Mouse (Mus musculus) liver, embryonic 13.5 days (tissue): ENCODE measurements at regions not wholly inside any gene's neighbourhood (a gene's known extent, or its start where the extent isn't known, plus 50 kb on each side); places are given as distances from the start of the nearest gene placed in this dataset.

Experiments
- ATAC-seq: fragments of 200-750 bp; cut with Nextera tagmentation; 2 replicates; pipeline ENCODE4 v1.8.0; 2017; ENCODE audit warnings: low read depth, mild to moderate bottlenecking, moderate number of reproducible peaks, moderate library complexity
- DNase-seq: peaks from one replicate; pipeline ENCODE4 v3.0.0; 2022
- H3K27ac ChIP-seq: fragments of 300-500 bp; sonication (generic); 2 replicates; pipeline ENCODE4 v1.5.1; 2015; ENCODE audit warnings: moderate library complexity, mild to moderate bottlenecking, inconsistent platforms
- H3K27me3 ChIP-seq: fragments of 300-500 bp; sonication (generic); 2 replicates; pipeline ENCODE4 v1.6.1; 2015; ENCODE audit warnings: mild to moderate bottlenecking, inconsistent platforms
- H3K36me3 ChIP-seq: fragments of 300-500 bp; sonication (generic); 2 replicates; pipeline ENCODE4 v1.6.1; 2015; ENCODE audit warnings: mild to moderate bottlenecking, inconsistent platforms
- H3K4me1 ChIP-seq: fragments of 300-500 bp; sonication (generic); replicated peaks from 2 replicates; pipeline ENCODE4 v1.6.1; 2015; ENCODE audit warnings: inconsistent platforms
- H3K4me2 ChIP-seq: fragments of 300-500 bp; sonication (generic); 2 replicates; pipeline ENCODE4 v1.6.1; 2015; ENCODE audit warnings: inconsistent platforms, mild to moderate bottlenecking, moderate library complexity
- H3K4me3 ChIP-seq: fragments of 300-500 bp; sonication (generic); replicated peaks from 2 replicates; pipeline ENCODE4 v1.5.1; 2015; ENCODE audit warnings: mild to moderate bottlenecking, inconsistent platforms
- H3K9ac ChIP-seq: fragments of 300-500 bp; sonication (generic); 2 replicates; pipeline ENCODE4 v1.6.1; 2015; ENCODE audit warnings: mild to moderate bottlenecking, inconsistent platforms
- H3K9me3 ChIP-seq: fragments of 300-500 bp; sonication (generic); replicated peaks from 2 replicates; pipeline ENCODE4 v1.6.1; 2016; ENCODE audit warnings: inconsistent platforms
- WGBS: fragments of 180-500 bp; shearing (Covaris S2); methylation state at CpG from one replicate; pipeline ENCODE4 v1.1.7; 2015; ENCODE audit not compliant: insufficient replicate concordance; 5-methylcytosine and 5-hydroxymethylcytosine counted together

- no peak for ATAC-seq
- Histone ChIP-seq H3K4me1 (no peaks in the 10 kb centered on the region), H3K4me2 (no peak overlapping the region), H3K9ac (no peak overlapping the region), H3K9me3 (no peaks in the 10 kb centered on the region), H3K27ac (no peak overlapping the region), H3K27me3 (no peaks in the 10 kb centered on the region; the same call in 1 of the 2 replicates), H3K4me3 (no peak overlapping the region), H3K36me3 (no peaks in the 10 kb centered on the region)
- no peak for DNase-seq
- WGBS = 2% methylated on average over 3 of the region's 3 CpGs
These were observed 55.9 kb upstream of the Ddx3x start for GRCm38 (mm10) chrX:13224902-13225301.

GRCm38 (mm10) chrX:13226429-13226828 lies 54.3 kb upstream of the Ddx3x start:
- Histone ChIP-seq H3K27ac (no peak overlapping the region), H3K4me3 (no peak overlapping the region), H3K4me1 (peaks cover 5% of the 10 kb centered on the region), H3K9me3 (no peaks in the 10 kb centered on the region), H3K27me3 (no peaks in the 10 kb centered on the region; the same call in 1 of the 2 replicates), H3K4me2 (no peak overlapping the region), H3K36me3 (no peaks in the 10 kb centered on the region), H3K9ac (no peak overlapping the region)
- no peak for ATAC-seq
- DNase-seq = no peak
- WGBS = 62% methylated on average over 3 of the region's 3 CpGs

- Histone ChIP-seq H3K9ac (peak overlapping the region; percentile 66), H3K4me1 (peaks cover 20% of the 10 kb centered on the region), H3K27ac (peak overlapping the region; percentile 82), H3K4me3 (peak overlapping the region; percentile 53), H3K9me3 (no peaks in the 10 kb centered on the region), H3K4me2 (peak overlapping the region; percentile 68), H3K36me3 (no peaks in the 10 kb centered on the region), H3K27me3 (no peaks in the 10 kb centered on the region)
- DNase-seq = no peak
- ATAC-seq = peak; percentile 3; the same call in 1 of the 2 replicates
- 15% methylated on average over 8 of the region's 8 CpGs for WGBS
These were observed 50.7 kb upstream of the Ddx3x start for GRCm38 (mm10) chrX:13229891-13230614.

DNA sequence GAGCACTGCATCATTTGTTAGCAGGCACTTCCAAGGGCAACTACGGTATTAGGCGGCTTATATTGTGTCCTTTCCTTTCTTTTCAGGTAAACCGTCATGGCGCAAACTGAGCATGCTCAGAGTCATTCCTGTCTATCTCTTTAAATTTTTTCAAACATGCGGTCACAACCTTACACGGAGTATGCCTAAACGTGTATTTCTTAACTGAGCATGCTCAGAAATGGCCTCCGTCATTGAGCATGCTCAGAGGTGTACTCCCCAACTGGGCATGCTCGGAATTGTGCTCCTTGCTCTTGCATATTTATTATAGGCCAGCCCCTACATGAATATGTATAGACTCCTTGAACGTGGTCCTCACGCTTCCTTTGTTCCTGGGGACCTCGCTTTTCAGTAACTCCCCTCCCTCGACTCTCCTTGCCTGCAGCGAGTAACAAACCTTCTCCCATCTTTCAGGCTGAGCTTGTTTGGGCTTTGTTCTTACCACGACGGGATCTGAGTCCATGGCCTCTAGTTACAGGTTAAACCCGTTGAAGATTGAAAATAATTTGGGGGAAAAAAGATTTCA lies 50.1 kb upstream of the Ddx3x start:
- Histone ChIP-seq H3K36me3 (no peaks in the 10 kb centered on the region), H3K4me2 (peak overlapping the region; percentile 68), H3K9me3 (no peaks in the 10 kb centered on the region), H3K27ac (peak overlapping the region; percentile 82), H3K27me3 (no peaks in the 10 kb centered on the region), H3K4me3 (peak overlapping the region; percentile 53), H3K9ac (peak overlapping the region; percentile 66), H3K4me1 (peaks cover 27% of the 10 kb centered on the region)
- DNase-seq (peak; percentile 78), ATAC-seq (peak; percentile 98)
- WGBS = 6% methylated on average over 17 of the region's 17 CpGs
